Mouse (Mus musculus): ENCODE measurements around the gene Tssc4.

Gene Tssc4

GRCm38 (mm10) chr7:143041138-143041822 is 27.8 kb upstream of the Tssc4 start:
- ChIA-PET CTCF (no interaction called here), POLR2A (interaction anchor here in 1 of 4 experiments (2.4 to 2.7 kb wide), 2 partner anchors 11 to 34 kb away, joined by 8 to 19 read pairs; partner anchors contain the start of gene Cd81)

- ChIA-PET POLR2A (interaction anchor here in 2 of 4 experiments (0.6 to 2.7 kb wide), 6 partner anchors 10 to 44 kb away, joined by 3 to 29 read pairs (median 7); partner anchors contain the start of gene Cd81 (in 2 of the 2)), CTCF (interaction anchor here in 2 of 4 experiments (0.6 to 1.4 kb wide), 2 partner anchors 34 to 97 kb away, joined by 3 read pairs; no protein-coding TSS in a partner anchor)
Observed at GRCm38 (mm10) chr7:143042089-143042488, 27.0 kb upstream of the Tssc4 start.

DNA sequence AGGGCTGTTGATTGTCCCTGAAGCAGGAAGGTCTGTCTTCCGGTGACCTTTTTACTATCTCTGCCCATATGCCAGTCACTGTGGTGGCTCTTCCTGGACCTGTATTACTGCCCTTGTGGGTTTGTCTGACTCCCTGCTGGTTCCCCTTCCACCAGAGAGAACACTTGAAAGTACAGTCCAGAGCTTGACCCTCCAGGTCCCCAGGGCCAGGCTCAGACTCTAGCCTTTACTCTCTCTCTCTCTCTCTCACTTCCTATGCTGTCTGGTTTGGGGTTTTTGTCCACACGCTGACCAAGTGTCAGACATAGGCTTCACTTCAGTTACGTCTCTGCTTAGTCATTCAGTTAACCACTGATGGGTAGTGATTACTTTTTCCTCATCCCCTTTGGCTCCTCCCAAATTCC is 26.1 kb upstream of the Tssc4 start:
- CTCF ChIA-PET: interaction anchor here in 1 of 4 experiments (0.9 to 1.4 kb wide), 2 partner anchors 10 to 96 kb away, joined by 3 read pairs; partner anchors contain the start of gene Cd81
- POLR2A ChIA-PET: interaction anchor here in 3 of 4 experiments (0.6 to 2.7 kb wide), 8 partner anchors 10 to 148 kb away, joined by 3 to 29 read pairs (median 6); partner anchors contain the start of gene Cd81 (in 3 of the 3)

- ChIA-PET CTCF (interaction anchor here in 3 of 4 experiments (0.7 to 1.6 kb wide), 11 partner anchors 9 to 95 kb away, joined by 3 to 9 read pairs (median 4); no protein-coding TSS in a partner anchor), POLR2A (interaction anchor here in 3 of 4 experiments (0.9 to 19.6 kb wide), 12 partner anchors 7 to 37 kb away, joined by 3 to 600 read pairs (median 8); partner anchors contain the start of genes Cd81 (in 3 of the 3) and Tssc4 (in 1 of the 3))
Observed at GRCm38 (mm10) chr7:143044049-143044825, 24.8 kb upstream of the Tssc4 start.

- CTCF ChIA-PET: interaction anchor here (0.6 to 1.6 kb wide), 12 partner anchors 8 to 94 kb away, joined by 3 to 9 read pairs (median 4); no protein-coding TSS in a partner anchor
- POLR2A ChIA-PET: interaction anchor here in 3 of 4 experiments (0.8 to 19.6 kb wide), 10 partner anchors 8 to 37 kb away, joined by 3 to 600 read pairs (median 8); partner anchors contain the start of genes Cd81 (in 3 of the 3) and Tssc4 (in 1 of the 3)
Observed at GRCm38 (mm10) chr7:143044826-143045206, 24.2 kb upstream of the Tssc4 start.

DNA sequence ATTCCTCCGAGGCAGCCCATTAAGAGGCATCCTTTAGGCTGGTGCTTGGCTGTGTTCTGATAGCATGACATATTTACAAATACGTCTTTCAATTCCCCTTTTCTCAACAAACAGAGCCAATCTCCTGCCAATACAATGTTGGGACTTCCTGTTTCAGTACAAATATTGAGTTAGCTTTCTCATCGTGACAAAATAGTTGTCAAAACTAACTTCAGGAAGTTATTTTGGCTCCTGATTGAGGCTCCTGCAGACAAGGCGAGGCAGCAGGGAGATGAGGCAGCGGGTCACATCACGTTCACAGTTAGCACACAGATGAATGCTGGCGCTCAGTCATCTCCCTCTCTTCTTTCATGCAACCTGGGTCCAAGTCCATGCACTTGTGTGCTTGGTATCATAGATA is 22.7 kb upstream of the Tssc4 start:
- POLR2A ChIA-PET: interaction anchor here in 2 of 4 experiments (0.6 to 19.6 kb wide), 7 partner anchors 10 to 126 kb away, joined by 3 to 600 read pairs (median 8); partner anchors contain the start of gene Tssc4 (in 1 of the 2)
- CTCF ChIA-PET: interaction anchor here in 1 of 4 experiments (1.6 kb wide), 1 partner anchor 38 kb away, joined by 9 read pairs; no protein-coding TSS in a partner anchor

GRCm38 (mm10) chr7:143049331-143049730 is 19.7 kb upstream of the Tssc4 start:
- ChIA-PET CTCF (interaction anchor here in 1 of 4 experiments (1.0 to 1.6 kb wide), 4 partner anchors 19 to 41 kb away, joined by 3 to 8 read pairs (median 4); partner anchors contain the start of gene Tssc4), POLR2A (interaction anchor here in 3 of 4 experiments (0.6 to 26.3 kb wide), 21 partner anchors 10 to 551 kb away, joined by 3 to 600 read pairs (median 4); partner anchors contain the start of genes Tssc4 (in 3 of the 3), Tspan32 (in 2 of the 3) and Cars (in 1 of the 3))

GRCm38 (mm10) chr7:143049841-143050816 is 18.9 kb upstream of the Tssc4 start:
- ChIA-PET CTCF (interaction anchor here in 3 of 4 experiments (0.6 to 1.6 kb wide), 9 partner anchors 15 to 49 kb away, joined by 3 to 8 read pairs (median 3); partner anchors contain the start of gene Tssc4 (in 1 of the 3)), POLR2A (interaction anchor here in 3 of 4 experiments (0.6 to 26.3 kb wide), 23 partner anchors 9 to 550 kb away, joined by 3 to 600 read pairs (median 3); partner anchors contain the start of genes Tssc4 (in 3 of the 3), Tspan32 (in 2 of the 3) and Cars (in 1 of the 3))

DNA sequence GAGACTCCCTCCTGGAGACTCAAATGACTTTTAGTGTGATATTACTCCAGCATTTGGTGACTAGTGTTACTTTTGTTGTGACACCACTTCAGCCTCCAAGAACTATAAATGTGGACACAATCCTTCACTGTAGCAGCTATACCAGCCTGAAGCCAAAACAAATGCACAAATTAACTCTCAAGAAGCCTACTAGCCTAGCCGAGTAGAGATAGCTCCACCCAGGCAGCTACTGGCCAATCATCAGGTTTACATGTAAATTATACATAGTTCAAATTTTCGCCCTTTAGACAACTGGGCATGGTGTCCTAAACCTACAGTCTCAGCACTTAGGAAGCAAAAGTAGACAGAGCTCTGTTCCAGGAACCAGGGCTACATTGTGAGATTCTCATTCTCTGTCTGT is 17.7 kb upstream of the Tssc4 start:
- CTCF ChIA-PET: interaction anchor here in 3 of 4 experiments (1.0 to 1.6 kb wide), 3 partner anchors 12 to 35 kb away, joined by 3 to 4 read pairs (median 3); no protein-coding TSS in a partner anchor
- POLR2A ChIA-PET: interaction anchor here (0.7 to 26.3 kb wide), 16 partner anchors 8 to 44 kb away, joined by 3 to 600 read pairs (median 33); partner anchors contain the start of genes Tssc4 (in 3 of the 4) and Tspan32 (in 2 of the 4)

GRCm38 (mm10) chr7:143052626-143053007 is 16.4 kb upstream of the Tssc4 start, which contains the start of gene Cd81:
Cd81 (plus strand) TSS chr7:143052739.
- POLR2A ChIA-PET: interaction anchor here (0.7 to 26.3 kb wide), 110 partner anchors 7 to 1129 kb away, joined by 3 to 600 read pairs (median 7); partner anchors contain the start of genes Tssc4 (in 4 of the 4), Ascl2 (in 2 of the 4), Tspan32 (in 2 of the 4) and Cars (in 1 of the 4)
- CTCF ChIA-PET: interaction anchor here (0.5 to 2.2 kb wide), 17 partner anchors 8 to 1804 kb away, joined by 3 to 18 read pairs (median 3); partner anchors contain the start of gene Tssc4 (in 1 of the 4)

GRCm38 (mm10) chr7:143053008-143053899 is 15.8 kb upstream of the Tssc4 start:
- POLR2A ChIA-PET: interaction anchor here (0.5 to 26.3 kb wide), 130 partner anchors 8 to 1606 kb away, joined by 3 to 600 read pairs (median 6); partner anchors contain the start of genes Tssc4 (in 4 of the 4), Ascl2 (in 2 of the 4), Tspan32 (in 2 of the 4) and Cars (in 1 of the 4)
- CTCF ChIA-PET: interaction anchor here (0.5 to 2.2 kb wide), 23 partner anchors 8 to 1804 kb away, joined by 3 to 18 read pairs (median 3); partner anchors contain the start of gene Tssc4 (in 1 of the 4)

GRCm38 (mm10) chr7:143053961-143054611 is 15.0 kb upstream of the Tssc4 start:
- ChIA-PET POLR2A (interaction anchor here (0.5 to 26.3 kb wide), 95 partner anchors 8 to 1607 kb away, joined by 3 to 600 read pairs (median 7); partner anchors contain the start of genes Tssc4 (in 4 of the 4), Tspan32 (in 2 of the 4), Cars (in 1 of the 4) and Cdkn1c (in 1 of the 4)), CTCF (interaction anchor here (0.6 to 2.2 kb wide), 13 partner anchors 9 to 964 kb away, joined by 3 to 18 read pairs (median 3); no protein-coding TSS in a partner anchor)

- ChIA-PET CTCF (interaction anchor here in 3 of 4 experiments (0.7 to 1.6 kb wide), 4 partner anchors 41 to 1795 kb away, joined by 3 to 4 read pairs (median 4); no protein-coding TSS in a partner anchor), POLR2A (interaction anchor here (0.5 to 26.3 kb wide), 19 partner anchors 10 to 1246 kb away, joined by 3 to 600 read pairs (median 29); partner anchors contain the start of genes Tssc4 (in 3 of the 4) and Tspan32 (in 2 of the 4))
Observed at GRCm38 (mm10) chr7:143054612-143054965, 14.5 kb upstream of the Tssc4 start.

DNA sequence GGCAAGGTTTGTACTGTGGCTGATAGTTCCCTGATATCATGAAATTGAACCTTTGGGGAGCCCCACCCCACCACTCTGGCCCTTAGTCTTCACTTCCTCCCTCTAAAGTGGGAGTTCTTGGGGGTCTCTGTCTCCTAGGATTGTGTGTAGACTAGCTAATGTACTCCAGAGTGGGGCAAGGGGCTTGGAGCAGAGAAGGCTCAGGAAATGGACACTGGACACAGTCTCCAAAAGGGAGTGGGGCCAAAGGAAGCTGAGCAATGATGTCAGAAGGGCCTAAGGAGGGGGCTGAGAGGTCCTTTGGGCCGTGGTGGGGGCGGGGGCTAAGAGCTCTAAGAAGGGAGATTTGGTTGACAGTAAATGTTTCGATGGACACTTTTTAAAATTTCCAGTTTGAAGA is 14.0 kb upstream of the Tssc4 start:
- CTCF ChIA-PET: interaction anchor here (0.7 to 2.3 kb wide), 5 partner anchors 40 to 1794 kb away, joined by 3 to 6 read pairs (median 4); no protein-coding TSS in a partner anchor

More for the DNA sequence above, 14.0 kb upstream of the Tssc4 start:
- POLR2A ChIA-PET: interaction anchor here in 3 of 4 experiments (0.7 to 26.3 kb wide), 12 partner anchors 10 to 766 kb away, joined by 3 to 600 read pairs (median 36); partner anchors contain the start of genes Tssc4 (in 3 of the 3) and Tspan32 (in 2 of the 3)
